Mouse (Mus musculus) left cerebral cortex, adult 11 months (tissue): ENCODE measurements around the gene Adam10.

Experiments
- DNase-seq: peaks from one replicate; pipeline ENCODE4 v3.0.0; 2022; ENCODE audit warnings: low spot score

Adam10 gene

GRCm38 (mm10) chr9:70678682-70679131 lies at the start of gene Adam10:
Adam10 (plus strand) TSS chr9:70678997.
- DNase-seq = peak; percentile 96

- DNase-seq = no peak
Measured at GRCm38 (mm10) chr9:70629711-70630110, 49.1 kb upstream of the Adam10 start.

- no peak for DNase-seq
Measured at GRCm38 (mm10) chr9:70631665-70632064, 47.1 kb upstream of the Adam10 start.

- DNase-seq = no peak
Measured at GRCm38 (mm10) chr9:70636748-70637147, 42.0 kb upstream of the Adam10 start.

GRCm38 (mm10) chr9:70650260-70650659 lies 28.5 kb upstream of the Adam10 start:
- DNase-seq = no peak

GRCm38 (mm10) chr9:70650994-70651393 lies 27.8 kb upstream of the Adam10 start:
- no peak for DNase-seq

- no peak for DNase-seq
Measured at GRCm38 (mm10) chr9:70652221-70652620, 26.6 kb upstream of the Adam10 start.

- no peak for DNase-seq
Measured at GRCm38 (mm10) chr9:70653875-70654274, 24.9 kb upstream of the Adam10 start.

GRCm38 (mm10) chr9:70654496-70654895 lies 24.3 kb upstream of the Adam10 start:
- DNase-seq = no peak

GRCm38 (mm10) chr9:70655764-70656129 lies 23.1 kb upstream of the Adam10 start:
- no peak for DNase-seq

GRCm38 (mm10) chr9:70656130-70657007 lies 22.4 kb upstream of the Adam10 start, which contains the start of gene Gm10642:
Gm10642 (plus strand) TSS chr9:70656251.
- peak; percentile 41 for DNase-seq

- peak; percentile 93 for DNase-seq
Measured at GRCm38 (mm10) chr9:70657013-70657967, 21.5 kb upstream of the Adam10 start, which contains the start of gene Mindy2. Mindy2 (minus strand) TSS chr9:70657174.

GRCm38 (mm10) chr9:70658266-70658665 lies 20.5 kb upstream of the Adam10 start:
- DNase-seq = no peak

GRCm38 (mm10) chr9:70664847-70665246 lies 13.9 kb upstream of the Adam10 start:
- DNase-seq = no peak

GRCm38 (mm10) chr9:70665372-70666145 lies 13.2 kb upstream of the Adam10 start:
- no peak for DNase-seq

GRCm38 (mm10) chr9:70666811-70667210 lies 12.0 kb upstream of the Adam10 start:
- DNase-seq = no peak

GRCm38 (mm10) chr9:70668048-70668447 lies 10.7 kb upstream of the Adam10 start:
- DNase-seq = no peak

GRCm38 (mm10) chr9:70669197-70669596 lies 9.6 kb upstream of the Adam10 start:
- DNase-seq = no peak

GRCm38 (mm10) chr9:70670381-70670780 lies 8.4 kb upstream of the Adam10 start:
- no peak for DNase-seq

- DNase-seq = no peak
Measured at GRCm38 (mm10) chr9:70671278-70671677, 7.5 kb upstream of the Adam10 start.

GRCm38 (mm10) chr9:70671772-70672579 lies 6.8 kb upstream of the Adam10 start:
- no peak for DNase-seq
